Comparison of ENCODE assay signal across 9 mouse cellular contexts in the genomic region with DNA sequence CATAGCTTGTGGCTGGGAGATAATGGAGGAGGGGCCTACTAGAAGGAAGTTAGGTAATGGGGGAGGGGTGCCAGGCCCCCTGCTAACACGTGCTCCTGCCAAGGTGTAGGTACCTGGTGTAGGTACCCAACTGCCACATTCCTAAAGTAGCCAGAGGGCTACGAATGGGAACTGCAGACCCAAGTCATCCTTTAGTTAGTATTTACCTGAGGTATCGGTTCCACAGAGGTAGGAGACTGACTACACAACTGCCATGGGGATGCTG.
DNase-seq lines count a peak whose midpoint lies in the region; ATAC-seq lines count a peak whose summit lies in the region.
"Had no signal": no experiment of that assay in that cellular context is flagged by ENCODE, and none has a peak within 500 bp of the region (broad histone marks: within the 10 kb centered on the region; RNA-seq: fewer than 3 reads in every experiment).

No protein-coding gene starts in this region.

- H3K27me3 ChIP-seq in hindbrain, embryonic 12.5 days, result no peaks in the 10 kb centered on the region
- no peaks in the 10 kb centered on the region for H3K27me3 ChIP-seq in hindbrain, embryonic 14.5 days (ENCODE audit: control insufficient read depth, insufficient read depth, low read length)
- H3K27me3 ChIP-seq in midbrain, embryonic 14.5 days (ENCODE audit: control insufficient read depth, insufficient read depth, low read length), result no peaks in the 10 kb centered on the region
- H3K27me3 ChIP-seq in midbrain, embryonic 15.5 days (replicated peaks), result no peaks in the 10 kb centered on the region
- H3K27me3 ChIP-seq: megakaryocyte, embryonic 14.5 days had no signal

- H3K9ac ChIP-seq in hindbrain, embryonic 12.5 days, result no peak overlapping the region
- no peak overlapping the region for H3K9ac ChIP-seq in hindbrain, embryonic 14.5 days
- no peak overlapping the region for H3K9ac ChIP-seq in midbrain, embryonic 14.5 days (replicated peaks; ENCODE audit: low read length)
- H3K9ac ChIP-seq in midbrain, embryonic 15.5 days, result no peak overlapping the region

- DNase-seq in cerebellum, adult 11-12 months, result peak; percentile 78
- no peak for DNase-seq in hindbrain, embryonic 14.5 days (ENCODE audit: low spot score)
- DNase-seq in midbrain, embryonic 14.5 days, result no peak
- DNase-seq in left cerebral cortex, adult 9 months (ENCODE audit: low spot score in 2 of 2), result no peak

- no peaks in the 10 kb centered on the region for H3K9me3 ChIP-seq in hindbrain, embryonic 12.5 days (replicated peaks)
- no peaks in the 10 kb centered on the region for H3K9me3 ChIP-seq in hindbrain, embryonic 14.5 days (ENCODE audit: control insufficient read depth, low read length)
- H3K9me3 ChIP-seq in midbrain, embryonic 14.5 days (ENCODE audit: control insufficient read depth, low read length), result no peaks in the 10 kb centered on the region
- no peaks in the 10 kb centered on the region for H3K9me3 ChIP-seq in midbrain, embryonic 15.5 days
- H3K9me3 ChIP-seq: megakaryocyte, embryonic 14.5 days had no signal

- peaks cover 85% of the 10 kb centered on the region for H3K4me1 ChIP-seq in hindbrain, embryonic 12.5 days
- H3K4me1 ChIP-seq in hindbrain, embryonic 14.5 days (replicated peaks; ENCODE audit: control insufficient read depth, insufficient read depth, low read length), result peaks cover 86% of the 10 kb centered on the region
- H3K4me1 ChIP-seq in midbrain, embryonic 14.5 days (ENCODE audit: control insufficient read depth, insufficient read depth, low read length), result peaks cover 84% of the 10 kb centered on the region
- H3K4me1 ChIP-seq in midbrain, embryonic 15.5 days, result peaks cover 82% of the 10 kb centered on the region

- H3K36me3 ChIP-seq in hindbrain, embryonic 12.5 days, result no peaks in the 10 kb centered on the region; the same call in 1 of the 2 replicates
- no peaks in the 10 kb centered on the region for H3K36me3 ChIP-seq in hindbrain, embryonic 14.5 days (replicated peaks; ENCODE audit: control insufficient read depth, insufficient read depth)
- no peaks in the 10 kb centered on the region for H3K36me3 ChIP-seq in midbrain, embryonic 14.5 days (ENCODE audit: control insufficient read depth, insufficient read depth, low read length)
- no peaks in the 10 kb centered on the region for H3K36me3 ChIP-seq in midbrain, embryonic 15.5 days (replicated peaks)

- WGBS in hindbrain, embryonic 12.5 days, result 83% methylated on average over 3 of the region's 3 CpGs
- WGBS in hindbrain, embryonic 14.5 days, result 97% methylated on average over 3 of the region's 3 CpGs
- WGBS in midbrain, embryonic 14.5 days, result 90% methylated on average over 3 of the region's 3 CpGs
- 93% methylated on average over 3 of the region's 3 CpGs for WGBS in midbrain, embryonic 15.5 days

- no peak overlapping the region for H3K4me2 ChIP-seq in hindbrain, embryonic 12.5 days (replicated peaks)
- no peak overlapping the region for H3K4me2 ChIP-seq in hindbrain, embryonic 14.5 days (replicated peaks)
- no peak overlapping the region for H3K4me2 ChIP-seq in midbrain, embryonic 14.5 days (ENCODE audit: low read length)
- H3K4me2 ChIP-seq in midbrain, embryonic 15.5 days, result no peak overlapping the region

- H3K27ac ChIP-seq in hindbrain, embryonic 12.5 days, result peak overlapping the region; percentile 73
- H3K27ac ChIP-seq in hindbrain, embryonic 14.5 days, result no peak overlapping the region
- peak overlapping the region; percentile 32; the same call in 1 of the 2 replicates for H3K27ac ChIP-seq in midbrain, embryonic 14.5 days (replicated peaks; ENCODE audit: low read depth, low read length)
- H3K27ac ChIP-seq in midbrain, embryonic 15.5 days, result no peak overlapping the region

- H3K4me3 ChIP-seq in hindbrain, embryonic 12.5 days, result no peak overlapping the region
- H3K4me3 ChIP-seq in hindbrain, embryonic 14.5 days (replicated peaks; ENCODE audit: low read length), result no peak overlapping the region
- no peak overlapping the region for H3K4me3 ChIP-seq in midbrain, embryonic 14.5 days (replicated peaks; ENCODE audit: low read depth, low read length)
- H3K4me3 ChIP-seq in midbrain, embryonic 15.5 days, result no peak overlapping the region
- H3K4me3 ChIP-seq: megakaryocyte, embryonic 14.5 days had no signal

- no peak for ATAC-seq in cerebellum, adult (ENCODE audit: insufficient number of reproducible peaks, low FRiP score, low TSS enrichment)
- ATAC-seq in hindbrain, embryonic 12.5 days (ENCODE audit: low FRiP score), result no peak
- ATAC-seq in hindbrain, embryonic 14.5 days (ENCODE audit: low FRiP score), result no peak
- no peak for ATAC-seq in midbrain, embryonic 14.5 days (ENCODE audit: low FRiP score, low TSS enrichment)
- ATAC-seq in midbrain, embryonic 15.5 days (replicated peaks), result no peak
- no peak for ATAC-seq in granulocyte monocyte progenitor cell, adult 5-6 weeks (replicated peaks; ENCODE audit: poor library complexity, severe bottlenecking)

Comparison
In these comparisons a context has a peak if more than half of its experiments do, and no peak if none do; other contexts are left out.
1. H3K27ac ChIP-seq: peak in hindbrain, embryonic 12.5 days (single experiment) and midbrain, embryonic 14.5 days (single experiment); none in hindbrain, embryonic 14.5 days (single experiment) and midbrain, embryonic 15.5 days (single experiment).